Comparison of ENCODE assay signal across 8 mouse cellular contexts in the genomic region with DNA sequence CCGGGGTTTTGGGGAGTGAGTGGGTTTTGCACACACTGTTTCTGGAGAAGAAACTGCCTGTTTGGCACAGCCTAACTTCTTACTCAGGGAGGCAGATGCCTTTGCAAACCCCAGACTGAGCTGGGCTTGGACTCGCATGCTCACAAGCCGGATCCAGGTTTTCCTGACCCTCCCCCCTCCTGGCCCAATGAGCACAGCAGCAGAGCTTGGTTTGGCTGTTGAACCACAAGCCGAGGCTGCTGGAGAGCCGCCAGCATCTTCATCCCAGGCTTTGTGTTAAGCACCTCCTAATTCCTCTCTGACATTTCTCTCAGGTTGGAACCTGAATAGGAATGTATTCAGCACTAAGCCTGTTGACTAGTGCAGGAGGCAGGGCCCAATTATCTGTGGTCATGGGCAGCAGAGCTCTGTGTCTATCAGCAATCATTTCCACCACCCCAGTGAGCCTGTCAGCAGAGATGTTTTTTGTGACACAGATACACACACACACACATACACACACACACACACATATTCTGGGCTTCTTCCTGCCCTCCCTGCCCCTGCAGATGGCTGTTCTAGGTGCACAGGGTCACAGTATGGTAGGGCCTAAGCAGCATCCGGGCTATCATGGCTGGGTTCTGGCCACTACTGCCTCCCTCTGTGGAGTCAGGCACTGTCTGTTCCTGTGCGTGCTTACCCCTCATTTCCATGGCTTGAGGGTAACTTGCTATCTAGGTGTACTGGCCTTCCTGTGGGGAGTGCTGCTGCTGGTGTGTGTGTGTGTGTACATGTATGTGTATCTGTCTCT.
DNase-seq lines count a peak whose midpoint lies in the region; ATAC-seq and TF ChIP-seq lines count a peak whose summit lies in the region.

No protein-coding gene starts in this region.

- no peak for TF ChIP-seq CTCF in kidney, adult 2 months (conservative IDR thresholded peaks at IDR 0.05; ENCODE audit: insufficient read depth, insufficient read length, low read depth, low read length)

- intact Hi-C loops in left cerebral cortex, postnatal 25 days (cut with DNase I): loop anchor here (1.0 to 10.0 kb wide), 3 partner anchors 24 to 253 kb away; a partner anchor contains a TSS

- TF ChIP-seq POLR2A in kidney, adult 2 months (IDR thresholded peaks at IDR 0.05; ENCODE audit: low read depth, low read length): no peak

- H3K36me3 ChIP-seq in kidney, adult 2 months (ENCODE audit: control insufficient read depth, insufficient read depth, low read length): no peaks in the 10 kb centered on the region

- WGBS in kidney, adult 2 months: 47% methylated on average over 7 of the region's 7 CpGs

- H3K27me3 ChIP-seq in kidney, adult 2 months (replicated peaks; ENCODE audit: control insufficient read depth, insufficient read depth, low read length): no peaks in the 10 kb centered on the region

- no peak overlapping the region for H3K27ac ChIP-seq in kidney, adult 2 months (ENCODE audit: insufficient read depth, low read depth, low read length)

- ATAC-seq in inflammation-experienced regulatory T-cells, adult 6 months: no peak

- no peak overlapping the region for H3K4me3 ChIP-seq in kidney, adult 2 months (ENCODE audit: insufficient read depth, low read depth, low read length)

- peak; percentile 10 for DNase-seq in adrenal gland, postnatal 14 days
- DNase-seq in adrenal gland, postnatal 4 days (ENCODE audit: low spot score in 2 of 2): no peak
- DNase-seq in cerebellum, adult 9-10 months: peak; percentile 98
- DNase-seq in frontal cortex, postnatal 14 days (ENCODE audit: low spot score in 2 of 2): peak; percentile 47 to 52
- peak; percentile 92 for DNase-seq in kidney, adult 2 months
- DNase-seq in left cerebral cortex, postnatal 25 days (ENCODE audit: low spot score in 2 of 2): peak; percentile 60 to 90
- peak; percentile 38 for DNase-seq in ovary, postnatal 14 days (ENCODE audit: low spot score)

- H3K4me1 ChIP-seq in kidney, adult 2 months (ENCODE audit: control insufficient read depth, insufficient read depth, low read length): peaks cover 7% of the 10 kb centered on the region; the same call in 1 of the 2 replicates

Comparison
In these comparisons a context has a peak if more than half of its experiments do, and no peak if none do; other contexts are left out.
1. DNase-seq: peak in adrenal gland, postnatal 14 days (single experiment), cerebellum, adult 9-10 months (single experiment), frontal cortex, postnatal 14 days (2 of 2), kidney, adult 2 months (single experiment), left cerebral cortex, postnatal 25 days (2 of 2) and ovary, postnatal 14 days (single experiment); none in adrenal gland, postnatal 4 days (0 of 2).